Mouse (Mus musculus) kidney, embryonic 15.5 days (tissue): Measurements from ENCODE around the gene Cdkn2aipnl. TPM values are rescaled to one million over a fixed set of nuclear protein-coding genes. Genes with fewer than 3 reads are reported as not detected.
A peak's percentile ranks its signal among the peaks of the same experiment; 100 is the strongest.

Experiments used
- ATAC-seq: fragments of 200-750 bp; cut with Nextera tagmentation; replicated peaks from 2 replicates; pipeline ENCODE4 v1.8.0; 2017; ENCODE audit warnings: moderate TSS enrichment; ENCODE audit not compliant: low FRiP score
- H3K27ac ChIP-seq: fragments of 300-500 bp; sonication (generic); 2 replicates; pipeline ENCODE4 v1.5.1; 2015; ENCODE audit warnings: mild to moderate bottlenecking, inconsistent platforms
- H3K27me3 ChIP-seq: fragments of 300-500 bp; sonication (generic); 2 replicates; pipeline ENCODE4 v1.6.1; 2015; ENCODE audit warnings: inconsistent platforms
- H3K36me3 ChIP-seq: fragments of 300-500 bp; sonication (generic); 2 replicates; pipeline ENCODE4 v1.6.1; 2015; ENCODE audit warnings: inconsistent platforms
- H3K4me1 ChIP-seq: fragments of 300-500 bp; sonication (generic); 2 replicates; pipeline ENCODE4 v1.6.1; 2015; ENCODE audit warnings: inconsistent platforms
- H3K4me2 ChIP-seq: fragments of 300-500 bp; sonication (generic); 2 replicates; pipeline ENCODE4 v1.6.1; 2015; ENCODE audit warnings: moderate library complexity, mild to moderate bottlenecking, inconsistent platforms
- H3K4me3 ChIP-seq: fragments of 300-500 bp; sonication (generic); replicated peaks from 2 replicates; pipeline ENCODE4 v1.5.1; 2015; ENCODE audit warnings: mild to moderate bottlenecking, inconsistent platforms
- H3K9ac ChIP-seq: fragments of 300-500 bp; sonication (generic); 2 replicates; pipeline ENCODE4 v1.6.1; 2015; ENCODE audit warnings: mild to moderate bottlenecking, inconsistent platforms
- H3K9me3 ChIP-seq: fragments of 300-500 bp; sonication (generic); replicated peaks from 2 replicates; pipeline ENCODE4 v1.6.1; 2016; ENCODE audit warnings: inconsistent platforms
- WGBS: fragments of 180-500 bp; shearing (Covaris S2); methylation state at CpG from one replicate; pipeline ENCODE4 v1.1.7; 2015; ENCODE audit warnings: mixed read lengths; 5-methylcytosine and 5-hydroxymethylcytosine counted together
- polyA plus RNA-seq: library from polyadenylated mRNA; unstranded; fragments of >200 nt; fragmentation: Nextera tagmentation; extraction: Ambion mirVana; gene quantifications from 2 replicates; pipeline ENCODE4 v1.2.1, GENCODE M21; 2015

Gene Cdkn2aipnl
- polyA plus RNA-seq = 95.7 and 96.9 TPM in 2 replicates

- no peaks in the 10 kb centered on the region for H3K27me3 ChIP-seq
- H3K36me3 ChIP-seq = peaks cover 34% of the 10 kb centered on the region
- ATAC-seq = peak; percentile 93
- H3K4me1 ChIP-seq = peaks cover 11% of the 10 kb centered on the region
- peak within 1 kb of the TSS; percentile 83 for H3K4me2 ChIP-seq
- no peaks in the 10 kb centered on the region for H3K9me3 ChIP-seq
- H3K27ac ChIP-seq = peak within 1 kb of the TSS; percentile 46; the same call in 1 of the 2 replicates
- WGBS = 1% methylated on average over 62 of the region's 63 CpGs
- peak within 1 kb of the TSS; percentile 69 for H3K9ac ChIP-seq
- peak within 1 kb of the TSS; percentile 66 for H3K4me3 ChIP-seq
These were observed at the start of gene Cdkn2aipnl for GRCm38 (mm10) chr11:51967443-51968401. Gene Cdkn2aipnl, plus strand, starts transcription at chr11:51967661.

- Histone ChIP-seq H3K36me3 (no peaks in the 10 kb centered on the region), H3K4me2 (no peak overlapping the region), H3K4me3 (no peak overlapping the region), H3K4me1 (peaks cover 25% of the 10 kb centered on the region), H3K27ac (peak overlapping the region; percentile 0; the same call in 1 of the 2 replicates), H3K9ac (no peak overlapping the region), H3K9me3 (no peaks in the 10 kb centered on the region), H3K27me3 (no peaks in the 10 kb centered on the region)
- ATAC-seq = 0 out of 2 replicates have a peak, but pooled peaks have one; percentile 33
- 50% methylated on average over 2 of the region's 2 CpGs for WGBS
These were observed 49.5 kb upstream of the Cdkn2aipnl start for GRCm38 (mm10) chr11:51917951-51918350.

GRCm38 (mm10) chr11:51918576-51918975 lies 48.9 kb upstream of the Cdkn2aipnl start:
- H3K4me3 ChIP-seq = no peak overlapping the region
- H3K4me1 ChIP-seq = peaks cover 25% of the 10 kb centered on the region
- H3K36me3 ChIP-seq = no peaks in the 10 kb centered on the region
- H3K4me2 ChIP-seq = no peak overlapping the region
- no peak for ATAC-seq
- H3K27me3 ChIP-seq = no peaks in the 10 kb centered on the region
- no peak overlapping the region for H3K27ac ChIP-seq
- H3K9me3 ChIP-seq = no peaks in the 10 kb centered on the region
- 66% methylated on average over 2 of the region's 2 CpGs for WGBS
- no peak overlapping the region for H3K9ac ChIP-seq

GRCm38 (mm10) chr11:51921355-51922125 lies 45.9 kb upstream of the Cdkn2aipnl start:
- Histone ChIP-seq H3K36me3 (no peaks in the 10 kb centered on the region), H3K9me3 (no peaks in the 10 kb centered on the region), H3K4me1 (peaks cover 14% of the 10 kb centered on the region), H3K27me3 (no peaks in the 10 kb centered on the region), H3K27ac (no peak overlapping the region), H3K4me3 (no peak overlapping the region), H3K9ac (no peak overlapping the region), H3K4me2 (no peak overlapping the region)
- 61% methylated on average over 8 of the region's 8 CpGs for WGBS
- no peak for ATAC-seq

- Histone ChIP-seq H3K9ac (no peak overlapping the region), H3K27me3 (no peaks in the 10 kb centered on the region), H3K36me3 (no peaks in the 10 kb centered on the region), H3K4me2 (no peak overlapping the region), H3K4me3 (no peak overlapping the region), H3K27ac (no peak overlapping the region), H3K9me3 (no peaks in the 10 kb centered on the region), H3K4me1 (peaks cover 7% of the 10 kb centered on the region)
- no peak for ATAC-seq
- WGBS = 73% methylated on average over 3 of the region's 3 CpGs
These were observed 45.0 kb upstream of the Cdkn2aipnl start for GRCm38 (mm10) chr11:51922421-51922841.

GRCm38 (mm10) chr11:51925595-51925994 lies 41.9 kb upstream of the Cdkn2aipnl start:
- Histone ChIP-seq H3K9me3 (no peaks in the 10 kb centered on the region), H3K27ac (no peak overlapping the region), H3K36me3 (no peaks in the 10 kb centered on the region), H3K4me3 (no peak overlapping the region), H3K4me2 (no peak overlapping the region), H3K4me1 (no peaks in the 10 kb centered on the region), H3K9ac (no peak overlapping the region), H3K27me3 (no peaks in the 10 kb centered on the region)
- no peak for ATAC-seq
- 62% methylated on average over 6 of the region's 6 CpGs for WGBS

- no peak overlapping the region for H3K9ac ChIP-seq
- H3K36me3 ChIP-seq = no peaks in the 10 kb centered on the region
- H3K27me3 ChIP-seq = no peaks in the 10 kb centered on the region
- H3K4me3 ChIP-seq = no peak overlapping the region
- ATAC-seq = no peak
- no peak overlapping the region for H3K4me2 ChIP-seq
- WGBS = 88% methylated on average over 1 of the region's 1 CpGs
- no peak overlapping the region for H3K27ac ChIP-seq
- no peaks in the 10 kb centered on the region for H3K4me1 ChIP-seq
- no peaks in the 10 kb centered on the region for H3K9me3 ChIP-seq
These were observed 41.1 kb upstream of the Cdkn2aipnl start for GRCm38 (mm10) chr11:51926385-51926784.

GRCm38 (mm10) chr11:51927106-51927505 lies 40.4 kb upstream of the Cdkn2aipnl start:
- ATAC-seq = no peak
- WGBS = 72% methylated on average over 2 of the region's 2 CpGs
- H3K27me3 ChIP-seq = no peaks in the 10 kb centered on the region

GRCm38 (mm10) chr11:51931138-51931537 lies 36.3 kb upstream of the Cdkn2aipnl start:
- Histone ChIP-seq H3K4me1 (no peaks in the 10 kb centered on the region), H3K4me3 (no peak overlapping the region)
- ATAC-seq = no peak

More at GRCm38 (mm10) chr11:51927106-51927505, 40.4 kb upstream of the Cdkn2aipnl start:
- Histone ChIP-seq H3K4me3 (no peak overlapping the region), H3K4me1 (no peaks in the 10 kb centered on the region), H3K9me3 (no peaks in the 10 kb centered on the region), H3K9ac (no peak overlapping the region), H3K4me2 (no peak overlapping the region), H3K27ac (no peak overlapping the region), H3K36me3 (no peaks in the 10 kb centered on the region)

GRCm38 (mm10) chr11:51931790-51932189 lies 35.7 kb upstream of the Cdkn2aipnl start:
- 78% methylated on average over 9 of the region's 9 CpGs for whole genome bisulfite sequencing

More at GRCm38 (mm10) chr11:51931138-51931537, 36.3 kb upstream of the Cdkn2aipnl start:
- no peak overlapping the region for H3K4me2 ChIP-seq
- 90% methylated on average over 1 of the region's 1 CpGs for WGBS
- H3K9ac ChIP-seq = no peak overlapping the region
- no peak overlapping the region for H3K27ac ChIP-seq
- H3K9me3 ChIP-seq = no peaks in the 10 kb centered on the region
- H3K36me3 ChIP-seq = no peaks in the 10 kb centered on the region
- H3K27me3 ChIP-seq = no peaks in the 10 kb centered on the region

GRCm38 (mm10) chr11:51934230-51934629 lies 33.2 kb upstream of the Cdkn2aipnl start:
- no peaks in the 10 kb centered on the region for H3K27me3 ChIP-seq

More at GRCm38 (mm10) chr11:51931790-51932189, 35.7 kb upstream of the Cdkn2aipnl start:
- Histone ChIP-seq H3K9me3 (no peaks in the 10 kb centered on the region), H3K36me3 (no peaks in the 10 kb centered on the region), H3K27me3 (no peaks in the 10 kb centered on the region), H3K4me2 (no peak overlapping the region), H3K4me1 (no peaks in the 10 kb centered on the region), H3K27ac (no peak overlapping the region), H3K9ac (no peak overlapping the region), H3K4me3 (no peak overlapping the region)
- no peak for ATAC-seq

More at GRCm38 (mm10) chr11:51934230-51934629, 33.2 kb upstream of the Cdkn2aipnl start:
- no peak overlapping the region for H3K4me2 ChIP-seq
- no peak overlapping the region for H3K27ac ChIP-seq
- H3K9me3 ChIP-seq = no peaks in the 10 kb centered on the region
- 0 out of 2 replicates have a peak, but pooled peaks cover 3% of the 10 kb centered on the region for H3K4me1 ChIP-seq
- ATAC-seq = no peak
- no peaks in the 10 kb centered on the region for H3K36me3 ChIP-seq
- WGBS = 79% methylated on average over 3 of the region's 3 CpGs
- no peak overlapping the region for H3K9ac ChIP-seq
- no peak overlapping the region for H3K4me3 ChIP-seq
